Mouse (Mus musculus): ENCODE data around the gene Scp2.

The Scp2 gene

DNA sequence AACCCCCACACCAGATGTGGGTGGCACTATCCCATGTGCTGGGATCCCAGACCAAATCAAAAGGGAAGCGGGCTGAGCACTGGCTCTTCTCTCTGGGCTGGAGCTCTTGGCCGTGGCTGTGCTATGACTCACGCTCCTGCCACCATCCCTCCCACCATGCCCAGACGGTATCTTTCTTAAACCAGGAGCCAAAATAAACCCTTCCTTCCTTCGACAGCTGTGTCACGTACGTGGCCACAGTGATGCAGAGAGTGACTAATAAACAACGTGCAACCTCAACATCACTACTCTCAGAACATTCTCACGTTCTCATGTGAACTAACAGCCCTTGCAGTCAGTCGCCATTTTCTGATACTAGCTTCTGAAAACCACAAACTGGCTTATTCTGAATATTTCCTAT is 86.6 kb downstream of the Scp2 start:
- Histone ChIP-seq H3K36me3 (ENCODE audit: control insufficient read depth, insufficient read depth, low read length, poor library complexity, severe bottlenecking) (peaks cover 9% of the 10 kb centered on the region), H3K27me3 (ENCODE audit: control insufficient read depth, insufficient read depth, low read length, poor library complexity, severe bottlenecking) (no peaks in the 10 kb centered on the region)
- no peak for DNase-seq (ENCODE audit: low read depth, low spot score)

GRCm38 (mm10) chr4:108057247-108057646 is 87.6 kb downstream of the Scp2 start:
- H3K36me3 ChIP-seq (ENCODE audit: control insufficient read depth, insufficient read depth, low read length, poor library complexity, severe bottlenecking) = peaks cover 8% of the 10 kb centered on the region

DNA sequence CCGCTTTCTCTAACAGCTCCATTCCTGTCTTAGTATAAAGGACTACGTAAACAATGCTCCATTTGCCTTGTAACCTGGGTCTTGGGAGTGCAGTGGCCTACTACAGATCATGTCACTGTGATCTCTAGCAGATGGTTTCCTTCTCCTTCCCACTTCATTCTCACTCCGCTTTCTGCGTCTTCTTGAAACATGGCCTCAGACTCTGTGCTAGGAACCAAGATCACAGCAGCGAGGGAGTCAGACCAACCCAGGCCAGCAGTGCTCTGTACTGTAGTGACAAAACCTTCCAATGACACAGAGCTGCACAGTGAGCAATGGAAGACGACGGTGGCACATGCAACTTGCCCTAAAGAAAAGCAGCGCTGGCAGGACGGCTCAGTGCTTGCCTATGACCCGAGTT is 88.9 kb downstream of the Scp2 start:
- DNase-seq (ENCODE audit: low read depth, low spot score) = no peak
- Histone ChIP-seq H3K27me3 (ENCODE audit: control insufficient read depth, insufficient read depth, low read length, poor library complexity, severe bottlenecking) (no peaks in the 10 kb centered on the region), H3K36me3 (ENCODE audit: control insufficient read depth, insufficient read depth, low read length, poor library complexity, severe bottlenecking) (peaks cover 7% of the 10 kb centered on the region)

More at GRCm38 (mm10) chr4:108057247-108057646, 87.6 kb downstream of the Scp2 start:
- H3K27me3 ChIP-seq (ENCODE audit: control insufficient read depth, insufficient read depth, low read length, poor library complexity, severe bottlenecking) = no peaks in the 10 kb centered on the region
- no peak for DNase-seq (ENCODE audit: low read depth, low spot score)

DNA sequence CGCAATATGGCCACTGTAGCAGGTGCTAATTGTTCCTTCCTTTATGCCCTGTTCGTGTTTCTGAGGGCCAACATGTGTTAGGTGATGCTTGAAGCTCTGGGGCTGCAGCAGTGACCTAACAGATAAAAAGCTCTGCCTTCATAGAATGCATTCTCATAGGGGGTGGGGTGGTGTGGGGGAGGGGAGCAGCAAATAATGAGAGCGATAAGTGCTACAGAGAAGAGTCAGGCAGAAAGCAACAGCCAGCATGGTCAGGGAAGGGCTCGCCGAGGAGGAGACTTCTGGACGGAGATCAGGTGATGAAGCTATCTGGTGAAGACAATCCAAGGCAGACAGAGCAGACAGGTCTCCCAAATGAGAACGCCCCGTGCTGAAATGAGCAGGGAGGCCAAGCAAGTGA is 92.1 kb downstream of the Scp2 start:
- DNase-seq (ENCODE audit: low read depth, low spot score) = no peak
- Histone ChIP-seq H3K36me3 (ENCODE audit: control insufficient read depth, insufficient read depth, low read length, poor library complexity, severe bottlenecking) (peaks cover 7% of the 10 kb centered on the region), H3K27me3 (ENCODE audit: control insufficient read depth, insufficient read depth, low read length, poor library complexity, severe bottlenecking) (no peaks in the 10 kb centered on the region)

DNA sequence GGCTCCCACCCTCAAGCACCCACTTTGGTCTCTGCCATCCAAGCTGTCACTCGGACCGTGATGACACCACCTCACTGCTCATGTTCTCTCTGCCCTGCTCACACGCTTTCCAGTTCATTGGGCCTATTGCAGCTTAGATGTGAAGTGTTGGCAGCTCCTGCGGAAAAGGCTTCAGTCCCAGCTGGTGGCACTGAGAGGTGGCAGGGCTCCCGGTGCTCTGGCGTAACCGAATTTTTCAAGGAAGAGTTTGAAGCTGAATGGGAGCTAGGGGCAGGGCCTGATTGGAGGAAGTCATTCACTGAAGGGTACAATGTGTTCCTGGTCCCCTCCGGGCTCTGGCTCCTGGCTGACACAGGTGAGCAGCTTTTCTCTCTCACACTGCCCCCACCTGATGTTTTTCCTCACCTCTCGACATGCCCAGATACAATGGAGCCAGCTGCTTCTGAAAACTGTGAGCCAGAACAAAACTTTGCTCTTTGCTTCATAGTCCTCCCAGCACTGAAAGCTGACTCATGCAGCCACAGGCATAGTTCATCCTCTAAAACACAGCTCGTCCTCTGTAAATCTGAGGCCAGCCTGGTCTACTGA is 93.0 kb downstream of the Scp2 start:
- no peak for DNase-seq (ENCODE audit: low read depth, low spot score)
- Histone ChIP-seq H3K36me3 (ENCODE audit: control insufficient read depth, insufficient read depth, low read length, poor library complexity, severe bottlenecking) (peaks cover 7% of the 10 kb centered on the region), H3K27me3 (ENCODE audit: control insufficient read depth, insufficient read depth, low read length, poor library complexity, severe bottlenecking) (no peaks in the 10 kb centered on the region)

DNA sequence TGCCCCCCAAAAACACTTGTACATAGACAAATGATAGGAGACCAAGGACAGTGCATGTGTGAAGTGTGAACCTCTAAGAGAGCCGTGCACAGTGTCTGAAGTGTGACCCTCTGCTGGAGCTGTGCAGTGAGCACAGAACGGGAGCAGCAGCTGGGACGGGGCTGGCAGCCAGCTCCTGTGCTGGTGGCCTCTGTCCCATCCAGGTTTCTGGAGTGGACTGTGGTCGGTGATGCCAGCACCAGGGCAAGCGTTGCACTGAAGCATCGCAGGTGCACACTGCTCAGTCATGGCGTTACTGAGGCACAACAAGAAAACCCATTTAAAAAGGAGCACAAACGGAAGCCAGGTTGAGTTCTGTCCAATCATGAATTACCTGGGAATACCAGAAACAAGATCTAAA is 98.7 kb downstream of the Scp2 start:
- DNase-seq (ENCODE audit: low read depth, low spot score) = no peak
- peaks cover 6% of the 10 kb centered on the region for H3K36me3 ChIP-seq (ENCODE audit: control insufficient read depth, insufficient read depth, low read length, poor library complexity, severe bottlenecking)
- H3K27me3 ChIP-seq (ENCODE audit: control insufficient read depth, insufficient read depth, low read length, poor library complexity, severe bottlenecking) = no peaks in the 10 kb centered on the region

- Histone ChIP-seq H3K36me3 (ENCODE audit: control insufficient read depth, insufficient read depth, low read length, poor library complexity, severe bottlenecking) (peaks cover 6% of the 10 kb centered on the region), H3K27me3 (ENCODE audit: control insufficient read depth, insufficient read depth, low read length, poor library complexity, severe bottlenecking) (no peaks in the 10 kb centered on the region)
- DNase-seq (ENCODE audit: low read depth, low spot score) = no peak
Measured at GRCm38 (mm10) chr4:108045136-108046107, 99.4 kb downstream of the Scp2 start.

GRCm38 (mm10) chr4:108037027-108037426 is 107.8 kb downstream of the Scp2 start:
- H3K27me3 ChIP-seq (ENCODE audit: control insufficient read depth, insufficient read depth, low read length, poor library complexity, severe bottlenecking) = no peaks in the 10 kb centered on the region
- H3K36me3 ChIP-seq (ENCODE audit: control insufficient read depth, insufficient read depth, low read length, poor library complexity, severe bottlenecking) = no peaks in the 10 kb centered on the region
- DNase-seq (ENCODE audit: low read depth, low spot score) = no peak

- H3K27me3 ChIP-seq (ENCODE audit: control insufficient read depth, insufficient read depth, low read length, poor library complexity, severe bottlenecking) = no peaks in the 10 kb centered on the region
- no peak for DNase-seq (ENCODE audit: low read depth, low spot score)
- H3K36me3 ChIP-seq (ENCODE audit: control insufficient read depth, insufficient read depth, low read length, poor library complexity, severe bottlenecking) = no peaks in the 10 kb centered on the region
Measured at GRCm38 (mm10) chr4:108033041-108033764, 111.6 kb downstream of the Scp2 start.

- DNase-seq (ENCODE audit: low read depth, low spot score) = no peak
- Histone ChIP-seq H3K27me3 (ENCODE audit: control insufficient read depth, insufficient read depth, low read length, poor library complexity, severe bottlenecking) (no peaks in the 10 kb centered on the region), H3K36me3 (ENCODE audit: control insufficient read depth, insufficient read depth, low read length, poor library complexity, severe bottlenecking) (no peaks in the 10 kb centered on the region)
Measured at GRCm38 (mm10) chr4:108032352-108032849, 112.4 kb downstream of the Scp2 start.

GRCm38 (mm10) chr4:108031502-108032351 is 113.1 kb downstream of the Scp2 start:
- Histone ChIP-seq H3K27me3 (ENCODE audit: control insufficient read depth, insufficient read depth, low read length, poor library complexity, severe bottlenecking) (no peaks in the 10 kb centered on the region), H3K36me3 (ENCODE audit: control insufficient read depth, insufficient read depth, low read length, poor library complexity, severe bottlenecking) (no peaks in the 10 kb centered on the region)
- no peak for DNase-seq (ENCODE audit: low read depth, low spot score)

GRCm38 (mm10) chr4:108030888-108031501 is 113.8 kb downstream of the Scp2 start:
- peak; percentile 8 for DNase-seq (ENCODE audit: low read depth, low spot score)

GRCm38 (mm10) chr4:108026193-108026592 is 118.6 kb downstream of the Scp2 start:
- Histone ChIP-seq H3K27me3 (ENCODE audit: control insufficient read depth, insufficient read depth, low read length, poor library complexity, severe bottlenecking) (no peaks in the 10 kb centered on the region), H3K36me3 (ENCODE audit: control insufficient read depth, insufficient read depth, low read length, poor library complexity, severe bottlenecking) (no peaks in the 10 kb centered on the region)
- DNase-seq (ENCODE audit: low read depth, low spot score) = no peak

More at GRCm38 (mm10) chr4:108030888-108031501, 113.8 kb downstream of the Scp2 start:
- Histone ChIP-seq H3K27me3 (ENCODE audit: control insufficient read depth, insufficient read depth, low read length, poor library complexity, severe bottlenecking) (no peaks in the 10 kb centered on the region), H3K36me3 (ENCODE audit: control insufficient read depth, insufficient read depth, low read length, poor library complexity, severe bottlenecking) (no peaks in the 10 kb centered on the region)

DNA sequence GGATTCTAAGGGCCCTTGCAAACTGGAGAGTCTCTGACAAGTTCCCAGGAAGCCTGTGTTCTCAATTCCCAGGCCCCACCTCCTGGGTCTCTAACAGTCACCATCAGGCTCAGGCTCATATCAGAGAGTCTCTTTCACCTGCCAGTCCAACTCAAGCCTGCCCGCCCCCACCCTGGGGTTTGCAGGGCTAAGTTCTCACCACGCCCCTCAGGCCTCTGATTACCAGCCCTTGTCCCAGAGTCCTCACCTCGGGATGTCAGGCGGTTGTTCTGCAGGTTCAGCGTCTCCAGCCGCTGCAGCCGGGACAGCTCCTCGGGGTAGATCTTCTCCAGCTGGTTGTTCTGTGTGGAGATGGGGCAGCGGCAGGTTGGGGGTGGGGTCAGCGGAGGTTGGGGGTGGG is 119.5 kb downstream of the Scp2 start:
- no peaks in the 10 kb centered on the region for H3K36me3 ChIP-seq (ENCODE audit: control insufficient read depth, insufficient read depth, low read length, poor library complexity, severe bottlenecking)
- no peak for DNase-seq (ENCODE audit: low read depth, low spot score)

More for the DNA sequence above, 119.5 kb downstream of the Scp2 start:
- no peaks in the 10 kb centered on the region for H3K27me3 ChIP-seq (ENCODE audit: control insufficient read depth, insufficient read depth, low read length, poor library complexity, severe bottlenecking)
